Mouse (Mus musculus) heart, embryonic 10.5 days (tissue): ENCODE results near the gene Tmem219. TPM values are rescaled to one million over a fixed set of nuclear protein-coding genes. Genes with fewer than 3 reads are reported as not detected.
"Not testable (repeated sequence)": the region's sequence is repeated elsewhere in the genome, so short reads cannot be mapped to it uniquely, and the experiment has no call there.

Source experiments
- DNase-seq: peaks from one replicate; pipeline ENCODE4 v3.0.0-alpha.2; 2017; ENCODE audit warnings: low spot score
- H3K27ac ChIP-seq: fragments of 300-500 bp; sonication (generic); 2 replicates; pipeline ENCODE4 v1.5.1; 2016; ENCODE audit warnings: mild to moderate bottlenecking
- H3K27me3 ChIP-seq: fragments of 300-500 bp; sonication (generic); 2 replicates; pipeline ENCODE4 v1.6.1; 2016; ENCODE audit warnings: mild to moderate bottlenecking; ENCODE audit not compliant: poor library complexity, insufficient read depth, severe bottlenecking
- H3K36me3 ChIP-seq: fragments of 300-500 bp; sonication (generic); 2 replicates; pipeline ENCODE4 v1.6.1; 2016; ENCODE audit warnings: mild to moderate bottlenecking, moderate library complexity
- H3K4me1 ChIP-seq: fragments of 300-500 bp; sonication (generic); 2 replicates; pipeline ENCODE4 v1.6.1; 2016; ENCODE audit warnings: mild to moderate bottlenecking
- H3K4me3 ChIP-seq: fragments of 300-500 bp; sonication (generic); 2 replicates; pipeline ENCODE4 v1.5.1; 2016; ENCODE audit warnings: mild to moderate bottlenecking, moderate library complexity
- H3K9me3 ChIP-seq: fragments of 300-500 bp; sonication (generic); 2 replicates; pipeline ENCODE4 v1.6.1; 2016; ENCODE audit warnings: mild to moderate bottlenecking, moderate library complexity
- whole genome bisulfite sequencing: fragments of 180-500 bp; shearing (Covaris S2); methylation state at CpG from one replicate; pipeline ENCODE4 v1.1.7; 2016; 5-methylcytosine and 5-hydroxymethylcytosine counted together
- polyA plus RNA-seq: library from polyadenylated mRNA; unstranded; fragments of >200 nt; fragmentation: Nextera tagmentation; extraction: Ambion mirVana; gene quantifications from 2 replicates; pipeline ENCODE4 v1.2.1, GENCODE M21; 2016

Tmem219 gene
- polyA plus RNA-seq, 1 experiment from 2014 or later = 20.7 TPM

- under 1% methylated on average over 21 of the region's 21 CpGs for WGBS
- Histone ChIP-seq H3K27ac (peak within 1 kb of the TSS; percentile 44; the same call in 1 of the 2 replicates), H3K27me3 (peaks cover 62% of the 10 kb centered on the region), H3K4me1 (peaks cover 20% of the 10 kb centered on the region), H3K4me3 (peak within 1 kb of the TSS; percentile 68), H3K9me3 (no peaks in the 10 kb centered on the region), H3K36me3 (peaks cover 5% of the 10 kb centered on the region)
- no peak for DNase-seq
Measured at GRCm38 (mm10) chr7:126949403-126949792, 26.7 kb upstream of the Tmem219 start, which contains the start of gene Asphd1. Gene Asphd1 (minus strand): TSS chr7:126949582.

- Histone ChIP-seq H3K27ac (no peak overlapping the region), H3K27me3 (peaks cover 55% of the 10 kb centered on the region), H3K9me3 (no peaks in the 10 kb centered on the region), H3K4me3 (no peak overlapping the region; the same call in 1 of the 2 replicates), H3K4me1 (peaks cover 20% of the 10 kb centered on the region), H3K36me3 (peaks cover 7% of the 10 kb centered on the region)
- WGBS = 77% methylated on average over 10 of the region's 10 CpGs
- no peak for DNase-seq
Measured at GRCm38 (mm10) chr7:126948626-126949025, 25.9 kb upstream of the Tmem219 start.

GRCm38 (mm10) chr7:126946530-126946929, 23.8 kb upstream of the Tmem219 start:
- H3K4me1 ChIP-seq = peaks cover 18% of the 10 kb centered on the region
- peaks cover 20% of the 10 kb centered on the region for H3K36me3 ChIP-seq
- H3K9me3 ChIP-seq = no peaks in the 10 kb centered on the region
- H3K27ac ChIP-seq = no peak overlapping the region
- no peak overlapping the region for H3K4me3 ChIP-seq
- WGBS = 41% methylated on average over 3 of the region's 3 CpGs
- H3K27me3 ChIP-seq = peaks cover 35% of the 10 kb centered on the region
- no peak for DNase-seq

GRCm38 (mm10) chr7:126941801-126942200, 19.1 kb upstream of the Tmem219 start:
- 72% methylated on average over 5 of the region's 5 CpGs for WGBS
- Histone ChIP-seq H3K36me3 (peaks cover 31% of the 10 kb centered on the region), H3K9me3 (no peaks in the 10 kb centered on the region), H3K27ac (no peak overlapping the region), H3K27me3 (no peaks in the 10 kb centered on the region), H3K4me3 (no peak overlapping the region), H3K4me1 (peaks cover 10% of the 10 kb centered on the region; the same call in 1 of the 2 replicates)
- no peak for DNase-seq

GRCm38 (mm10) chr7:126941171-126941570, 18.5 kb upstream of the Tmem219 start:
- Histone ChIP-seq H3K27me3 (no peaks in the 10 kb centered on the region), H3K27ac (no peak overlapping the region), H3K36me3 (peaks cover 38% of the 10 kb centered on the region), H3K4me1 (peaks cover 10% of the 10 kb centered on the region; the same call in 1 of the 2 replicates), H3K4me3 (no peak overlapping the region), H3K9me3 (no peaks in the 10 kb centered on the region)
- 36% methylated on average over 6 of the region's 6 CpGs for WGBS
- DNase-seq = no peak

- H3K4me3 ChIP-seq = no peak overlapping the region
- WGBS = 78% methylated on average over 2 of the region's 2 CpGs
- peaks cover 51% of the 10 kb centered on the region for H3K36me3 ChIP-seq
- no peaks in the 10 kb centered on the region for H3K9me3 ChIP-seq
- DNase-seq = no peak
- H3K27ac ChIP-seq = no peak overlapping the region
- peaks cover 12% of the 10 kb centered on the region; the same call in 1 of the 2 replicates for H3K4me1 ChIP-seq
- no peaks in the 10 kb centered on the region for H3K27me3 ChIP-seq
Measured at GRCm38 (mm10) chr7:126932652-126933051, 9.9 kb upstream of the Tmem219 start.

GRCm38 (mm10) chr7:126929046-126929445, 6.3 kb upstream of the Tmem219 start:
- H3K4me3 ChIP-seq = peak overlapping the region; percentile 89
- peaks cover 15% of the 10 kb centered on the region for H3K4me1 ChIP-seq
- no peaks in the 10 kb centered on the region for H3K9me3 ChIP-seq
- no peaks in the 10 kb centered on the region for H3K27me3 ChIP-seq
- 0% methylated on average over 27 of the region's 27 CpGs for WGBS
- DNase-seq = no peak
- H3K36me3 ChIP-seq = peaks cover 24% of the 10 kb centered on the region
- peak overlapping the region; percentile 90 for H3K27ac ChIP-seq

GRCm38 (mm10) chr7:126928384-126929037, 5.8 kb upstream of the Tmem219 start, which contains the start of gene Kctd13:
Gene Kctd13 (plus strand): TSS chr7:126928879.
- DNase-seq = peak; percentile 96
- H3K27me3 ChIP-seq = no peaks in the 10 kb centered on the region
- peak within 1 kb of the TSS; percentile 89 for H3K4me3 ChIP-seq
- 4% methylated on average over 56 of the region's 56 CpGs for WGBS
- peaks cover 20% of the 10 kb centered on the region for H3K4me1 ChIP-seq
- H3K27ac ChIP-seq = peak within 1 kb of the TSS; percentile 90
- H3K9me3 ChIP-seq = no peaks in the 10 kb centered on the region
- H3K36me3 ChIP-seq = peaks cover 21% of the 10 kb centered on the region

GRCm38 (mm10) chr7:126926299-126926698, 3.6 kb upstream of the Tmem219 start:
- H3K4me3 ChIP-seq = no peak overlapping the region
- no peak for DNase-seq
- no peaks in the 10 kb centered on the region for H3K9me3 ChIP-seq
- 27% methylated on average over 3 of the region's 3 CpGs for WGBS
- peaks cover 20% of the 10 kb centered on the region for H3K4me1 ChIP-seq
- H3K36me3 ChIP-seq = peaks cover 7% of the 10 kb centered on the region
- H3K27ac ChIP-seq = no peak overlapping the region
- H3K27me3 ChIP-seq = no peaks in the 10 kb centered on the region

- H3K4me3 ChIP-seq = no peak overlapping the region
- H3K4me1 ChIP-seq = peaks cover 8% of the 10 kb centered on the region
- no peaks in the 10 kb centered on the region for H3K9me3 ChIP-seq
- no peaks in the 10 kb centered on the region for H3K36me3 ChIP-seq
- H3K27me3 ChIP-seq = no peaks in the 10 kb centered on the region
- whole genome bisulfite sequencing = 59% methylated on average over 5 of the region's 5 CpGs
- peak overlapping the region; percentile 59; the same call in 1 of the 2 replicates for H3K27ac ChIP-seq
- no peak for DNase-seq
Measured at GRCm38 (mm10) chr7:126923999-126924398, 1.3 kb upstream of the Tmem219 start.

GRCm38 (mm10) chr7:126921563-126921962, 1.2 kb downstream of the Tmem219 start:
- Histone ChIP-seq H3K27me3 (no peaks in the 10 kb centered on the region), H3K9me3 (no peaks in the 10 kb centered on the region), H3K27ac (no peak overlapping the region), H3K4me1 (peaks cover 8% of the 10 kb centered on the region), H3K4me3 (no peak overlapping the region), H3K36me3 (no peaks in the 10 kb centered on the region)
- no peak for DNase-seq
- 67% methylated on average over 2 of the region's 2 CpGs for WGBS

GRCm38 (mm10) chr7:126919973-126920372, 2.7 kb downstream of the Tmem219 start:
- no peak overlapping the region for H3K27ac ChIP-seq
- no peak for DNase-seq
- peaks cover 8% of the 10 kb centered on the region for H3K4me1 ChIP-seq
- WGBS = 82% methylated on average over 4 of the region's 4 CpGs
- H3K4me3 ChIP-seq = no peak overlapping the region
- no peaks in the 10 kb centered on the region for H3K36me3 ChIP-seq
- no peaks in the 10 kb centered on the region for H3K27me3 ChIP-seq
- no peaks in the 10 kb centered on the region for H3K9me3 ChIP-seq

GRCm38 (mm10) chr7:126918356-126918755, 4.4 kb downstream of the Tmem219 start:
- not testable (repeated sequence) for H3K36me3 ChIP-seq, H3K4me3 ChIP-seq, H3K27ac ChIP-seq, DNase-seq, H3K9me3 ChIP-seq, H3K27me3 ChIP-seq, H3K4me1 ChIP-seq
- 58% methylated on average over 4 of the region's 4 CpGs for WGBS
